Mouse (Mus musculus) MEL (cell line): ENCODE results near the gene P2rx2.

Source experiments
- CTCF ChIP-seq, 3 experiments: IDR thresholded peaks in 2 of 3; conservative IDR thresholded peaks in 1 of 3; 2 replicates each; pipeline ENCODE4 v1.5.1; 2011 to 2012; ENCODE audit warnings: low read length in 3 of 3, low read depth in 2 of 3, mild to moderate bottlenecking in 2 of 3, improper control_type of control experiment in 1 of 3, inconsistent platforms in 1 of 3, mixed read lengths in 1 of 3, moderate library complexity in 1 of 3; ENCODE audit not compliant: control insufficient read depth in 1 of 3, insufficient read depth in 1 of 3, poor library complexity in 1 of 3, severe bottlenecking in 1 of 3
- EP300 ChIP-seq, 2 experiments: IDR thresholded peaks; 2 replicates each; pipeline ENCODE4 v1.6.1; 2011; ENCODE audit warnings: improper control_type of control experiment in 2 of 2, low read length in 2 of 2, low read depth in 1 of 2, mild to moderate bottlenecking in 1 of 2
- GATA1 ChIP-seq: IDR thresholded peaks from 2 replicates; pipeline ENCODE4 v1.6.1; 2011; ENCODE audit warnings: low read depth, low read length, improper control_type of control experiment
- MAX ChIP-seq: IDR thresholded peaks from 2 replicates; pipeline ENCODE4 v1.6.1; 2011; ENCODE audit warnings: low read length, improper control_type of control experiment
- MAZ ChIP-seq: IDR thresholded peaks from 2 replicates; pipeline ENCODE4 v1.6.1; 2012; ENCODE audit warnings: low read depth, mild to moderate bottlenecking, inconsistent platforms, low read length, improper control_type of control experiment
- MXI1 ChIP-seq: IDR thresholded peaks from 2 replicates; pipeline ENCODE4 v1.6.1; 2011; ENCODE audit warnings: mild to moderate bottlenecking, low read depth, low read length, improper control_type of control experiment
- POLR2A ChIP-seq, 2 experiments: IDR thresholded peaks; 2 replicates each; pipeline ENCODE4 v1.6.1; 2011 to 2012; ENCODE audit warnings: low read length in 2 of 2, mild to moderate bottlenecking in 2 of 2, control low read depth in 1 of 2, improper control_type of control experiment in 1 of 2, low read depth in 1 of 2, moderate library complexity in 1 of 2; ENCODE audit not compliant: control insufficient read depth in 1 of 2, insufficient read depth in 1 of 2, poor library complexity in 1 of 2
- POLR2AphosphoS2 ChIP-seq: IDR thresholded peaks from 2 replicates; pipeline ENCODE4 v1.6.1; 2011; ENCODE audit warnings: low read length, improper control_type of control experiment
- RCOR1 ChIP-seq: IDR thresholded peaks from 2 replicates; pipeline ENCODE4 v1.6.1; 2012; ENCODE audit warnings: low read depth, mild to moderate bottlenecking, inconsistent platforms, low read length, improper control_type of control experiment
- USF1 ChIP-seq: IDR thresholded peaks from 2 replicates; pipeline ENCODE4 v1.6.1; 2014; ENCODE audit warnings: low read depth, mild to moderate bottlenecking, inconsistent platforms, low read length, improper control_type of control experiment, moderate library complexity
- ZC3H11A ChIP-seq: IDR thresholded peaks from 2 replicates; pipeline ENCODE4 v1.6.1; 2012; ENCODE audit warnings: low read depth, mild to moderate bottlenecking, inconsistent platforms, low read length, improper control_type of control experiment
- ZKSCAN1 ChIP-seq: IDR thresholded peaks from 2 replicates; pipeline ENCODE4 v1.6.1; 2012; ENCODE audit warnings: low read depth, mild to moderate bottlenecking, inconsistent platforms, low read length, improper control_type of control experiment, moderate library complexity
- ZNF384 ChIP-seq: IDR thresholded peaks from 2 replicates; pipeline ENCODE4 v1.6.1; 2012; ENCODE audit warnings: low read depth, mild to moderate bottlenecking, inconsistent platforms, low read length, improper control_type of control experiment

DNA sequence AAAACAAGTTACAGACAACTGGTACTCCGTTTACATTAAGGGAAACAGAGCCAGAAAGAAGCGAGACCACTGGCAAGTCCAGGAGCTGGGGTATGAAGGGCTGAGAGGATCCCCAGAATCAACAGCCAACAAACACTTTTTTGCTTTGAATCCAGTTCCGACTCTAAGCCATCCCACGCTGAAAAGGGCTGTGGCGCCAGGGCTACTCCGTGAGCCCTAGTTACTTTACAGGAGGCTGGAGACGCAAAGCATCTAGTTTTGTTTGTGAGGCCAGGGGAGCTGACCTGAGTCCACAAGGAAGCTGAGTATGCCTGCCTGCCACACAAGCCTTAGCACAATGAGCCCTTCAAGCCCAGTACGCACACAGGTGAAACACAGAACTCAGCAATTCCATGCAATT, 44.3 kb upstream of the P2rx2 start:
- TF ChIP-seq POLR2A (IDR thresholded peaks at IDR 0.05; ENCODE audit: control insufficient read depth in 1 of 2, insufficient read depth in 1 of 2, low read depth in 1 of 2, low read length in 2 of 2, poor library complexity in 1 of 2) = no peak
- TF ChIP-seq CTCF (IDR thresholded peaks at IDR 0.05 in 2 of 3, conservative IDR thresholded peaks at IDR 0.05 in 1 of 3; ENCODE audit: control insufficient read depth in 1 of 3, insufficient read depth in 1 of 3, low read depth in 2 of 3, low read length in 3 of 3, poor library complexity in 1 of 3, severe bottlenecking in 1 of 3) = no peak
- no peak for TF ChIP-seq MAZ
- no peak for TF ChIP-seq RCOR1
- no peak for TF ChIP-seq GATA1
- no peak for TF ChIP-seq EP300 (IDR thresholded peaks at IDR 0.05; ENCODE audit: low read depth in 1 of 2, low read length in 2 of 2)
- TF ChIP-seq USF1 = no peak
- no peak for TF ChIP-seq ZKSCAN1
- TF ChIP-seq ZC3H11A = no peak
- TF ChIP-seq POLR2AphosphoS2 = no peak
- no peak for TF ChIP-seq MAX
- no peak for TF ChIP-seq ZNF384
- TF ChIP-seq MXI1 = no peak
